Mouse (Mus musculus): ENCODE results near the gene Tada2a. TPM values are rescaled to one million over a fixed set of nuclear protein-coding genes. Genes with fewer than 3 reads are reported as not detected.

Gene Tada2a
- polyA plus RNA-seq (2014; fragmentation: Illumina TruSeq; extraction: RNeasy Lipid Tissue Mini Kit (QIAGEN cat#74804); ENCODE audit: low read depth, low replicate concordance), result 5.0 TPM

GRCm38 (mm10) chr11:84128943-84129798 lies at the start of gene Tada2a, which contains the start of gene Acaca:
Gene Tada2a, minus strand, starts transcription at chr11:84129600.
Gene Acaca, plus strand, starts transcription at chr11:84129672.

GRCm38 (mm10) chr11:84167046-84167526 lies 37.7 kb upstream of the Tada2a start, which contains the start of gene Gm11437:
Gene Gm11437, minus strand, starts transcription at chr11:84167476.

GRCm38 (mm10) chr11:84069034-84069370 lies 60.4 kb downstream of the Tada2a start, which contains the start of gene Dusp14:
Gene Dusp14, minus strand, starts transcription at chr11:84069261.

Other genes with a start within 250 kb of the Tada2a start
- gene Ddx52, start 187.5 kb downstream of the Tada2a start, polyA plus RNA-seq (2014; fragmentation: Illumina TruSeq; extraction: RNeasy Lipid Tissue Mini Kit (QIAGEN cat#74804); ENCODE audit: low read depth, low replicate concordance), result 27.0 TPM
- 7.0 TPM for gene Synrg, start 165.2 kb downstream of the Tada2a start, polyA plus RNA-seq (2014; fragmentation: Illumina TruSeq; extraction: RNeasy Lipid Tissue Mini Kit (QIAGEN cat#74804); ENCODE audit: low read depth, low replicate concordance)
- not detected for gene Dusp14, start 60.3 kb downstream of the Tada2a start, polyA plus RNA-seq (2014; fragmentation: Illumina TruSeq; extraction: RNeasy Lipid Tissue Mini Kit (QIAGEN cat#74804); ENCODE audit: low read depth, low replicate concordance)
- 14.2 TPM for gene Acaca, start 72 bp upstream of the Tada2a start, polyA plus RNA-seq (2014; fragmentation: Illumina TruSeq; extraction: RNeasy Lipid Tissue Mini Kit (QIAGEN cat#74804); ENCODE audit: low read depth, low replicate concordance)
- gene Gm11437, start 37.9 kb upstream of the Tada2a start, polyA plus RNA-seq (2014; fragmentation: Illumina TruSeq; extraction: RNeasy Lipid Tissue Mini Kit (QIAGEN cat#74804); ENCODE audit: low read depth, low replicate concordance), result 18.3 TPM